Mouse (Mus musculus) frontal cortex, postnatal 10 days (tissue): Measurements from ENCODE around the gene Lsmem1.

Source experiments
- DNase-seq, 2 experiments: peaks; one replicate each; pipeline ENCODE4 v3.0.0; 2022; ENCODE audit warnings: low spot score in 2 of 2, mixed read lengths in 1 of 2

Gene Lsmem1

GRCm38 (mm10) chr12:40140706-40141105 is 58.6 kb downstream of the Lsmem1 start:
- DNase-seq = no peak

- DNase-seq = no peak
These were observed 59.6 kb downstream of the Lsmem1 start for GRCm38 (mm10) chr12:40139484-40140245.

GRCm38 (mm10) chr12:40134529-40134928 is 64.8 kb downstream of the Lsmem1 start:
- DNase-seq = no peak

- DNase-seq = no peak
These were observed 65.6 kb downstream of the Lsmem1 start, which contains the start of gene Scin for GRCm38 (mm10) chr12:40133573-40134271. Gene Scin (minus strand): TSS chr12:40134228.

GRCm38 (mm10) chr12:40133194-40133572 is 66.1 kb downstream of the Lsmem1 start:
- DNase-seq = no peak
